Mouse (Mus musculus) forebrain, embryonic 13.5 days (tissue): ENCODE measurements around the gene Pnpla6. TPM values are rescaled to one million over a fixed set of nuclear protein-coding genes. Genes with fewer than 3 reads are reported as not detected.

Experiments
- ATAC-seq: fragments of 200-750 bp; cut with Nextera tagmentation; 2 replicates; pipeline ENCODE4 v1.8.0; 2017
- H3K27ac ChIP-seq: fragments of 300-500 bp; sonication (generic); 2 replicates; pipeline ENCODE4 v1.5.1; 2015; ENCODE audit warnings: inconsistent platforms, mild to moderate bottlenecking, moderate library complexity
- H3K27me3 ChIP-seq: fragments of 300-500 bp; sonication (generic); 2 replicates; pipeline ENCODE4 v1.6.1; 2015; ENCODE audit warnings: mild to moderate bottlenecking, inconsistent platforms
- H3K36me3 ChIP-seq: fragments of 300-500 bp; sonication (generic); 2 replicates; pipeline ENCODE4 v1.6.1; 2015; ENCODE audit warnings: mild to moderate bottlenecking, inconsistent platforms; ENCODE audit not compliant: poor library complexity, severe bottlenecking
- H3K4me1 ChIP-seq: fragments of 300-500 bp; sonication (generic); 2 replicates; pipeline ENCODE4 v1.6.1; 2015; ENCODE audit warnings: inconsistent platforms
- H3K4me2 ChIP-seq: fragments of 300-500 bp; sonication (generic); 2 replicates; pipeline ENCODE4 v1.6.1; 2015; ENCODE audit warnings: inconsistent platforms, mild to moderate bottlenecking, moderate library complexity
- H3K4me3 ChIP-seq: fragments of 300-500 bp; sonication (generic); 2 replicates; pipeline ENCODE4 v1.5.1; 2015; ENCODE audit warnings: mild to moderate bottlenecking, inconsistent platforms
- H3K9ac ChIP-seq: fragments of 300-500 bp; sonication (generic); 2 replicates; pipeline ENCODE4 v1.6.1; 2015; ENCODE audit warnings: mild to moderate bottlenecking, inconsistent platforms
- H3K9me3 ChIP-seq: fragments of 300-500 bp; sonication (generic); replicated peaks from 2 replicates; pipeline ENCODE4 v1.6.1; 2016; ENCODE audit warnings: inconsistent platforms
- WGBS: fragments of 180-500 bp; shearing (Covaris S2); methylation state at CpG from one replicate; pipeline ENCODE4 v1.1.7; 2015; 5-methylcytosine and 5-hydroxymethylcytosine counted together
- polyA plus RNA-seq: library from polyadenylated mRNA; unstranded; fragments of >200 nt; fragmentation: Nextera tagmentation; extraction: Ambion mirVana; gene quantifications from 2 replicates; pipeline ENCODE4 v1.2.1, GENCODE M21; 2015

The Pnpla6 gene
- polyA plus RNA-seq, result 20.3 and 23.8 TPM in 2 replicates

GRCm38 (mm10) chr8:3515260-3515671, at the start of gene Pnpla6:
Pnpla6 (plus strand) TSS chr8:3515384.
- H3K9ac ChIP-seq, result peak within 1 kb of the TSS; percentile 75
- 1% methylated on average over 25 of the region's 25 CpGs for WGBS
- H3K4me1 ChIP-seq, result peaks cover 13% of the 10 kb centered on the region
- no peaks in the 10 kb centered on the region for H3K9me3 ChIP-seq
- peak within 1 kb of the TSS; percentile 64 for H3K27ac ChIP-seq
- peak within 1 kb of the TSS; percentile 60 for H3K4me3 ChIP-seq
- no peaks in the 10 kb centered on the region for H3K27me3 ChIP-seq
- H3K4me2 ChIP-seq, result peak within 1 kb of the TSS; percentile 98
- peak; percentile 78 for ATAC-seq
- peaks cover 42% of the 10 kb centered on the region for H3K36me3 ChIP-seq

GRCm38 (mm10) chr8:3467006-3467885, 47.9 kb upstream of the Pnpla6 start, which contains the start of gene Pex11g:
Pex11g (minus strand) TSS chr8:3467680.
- no peaks in the 10 kb centered on the region for H3K27me3 ChIP-seq
- H3K9me3 ChIP-seq, result no peaks in the 10 kb centered on the region
- H3K4me1 ChIP-seq, result peaks cover 12% of the 10 kb centered on the region
- peak within 1 kb of the TSS; percentile 57; the same call in 1 of the 2 replicates for H3K27ac ChIP-seq
- 9% methylated on average over 32 of the region's 32 CpGs for WGBS
- peak; percentile 92 for ATAC-seq
- H3K4me2 ChIP-seq, result peak within 1 kb of the TSS; percentile 62
- peak within 1 kb of the TSS; percentile 55 for H3K9ac ChIP-seq
- peak within 1 kb of the TSS; percentile 41 for H3K4me3 ChIP-seq
- H3K36me3 ChIP-seq, result no peaks in the 10 kb centered on the region

- WGBS, result 54% methylated on average over 9 of the region's 9 CpGs
- Histone ChIP-seq H3K9me3 (no peaks in the 10 kb centered on the region), H3K4me3 (peak overlapping the region; percentile 41), H3K27me3 (no peaks in the 10 kb centered on the region), H3K4me1 (peaks cover 12% of the 10 kb centered on the region), H3K9ac (peak overlapping the region; percentile 55), H3K36me3 (no peaks in the 10 kb centered on the region), H3K27ac (peak overlapping the region; percentile 57; the same call in 1 of the 2 replicates), H3K4me2 (peak overlapping the region; percentile 62)
- ATAC-seq, result peak; percentile 26
Measured at GRCm38 (mm10) chr8:3467886-3468545, 47.2 kb upstream of the Pnpla6 start.

GRCm38 (mm10) chr8:3468838-3469237, 46.3 kb upstream of the Pnpla6 start:
- H3K9ac ChIP-seq, result no peak overlapping the region
- peaks cover 12% of the 10 kb centered on the region for H3K4me1 ChIP-seq
- no peaks in the 10 kb centered on the region for H3K36me3 ChIP-seq
- no peak for ATAC-seq
- H3K4me3 ChIP-seq, result no peak overlapping the region
- no peak overlapping the region for H3K4me2 ChIP-seq
- H3K27ac ChIP-seq, result no peak overlapping the region
- no peaks in the 10 kb centered on the region for H3K27me3 ChIP-seq
- no peaks in the 10 kb centered on the region for H3K9me3 ChIP-seq
- 100% methylated on average over 1 of the region's 1 CpGs for WGBS

GRCm38 (mm10) chr8:3470562-3470961, 44.6 kb upstream of the Pnpla6 start, which contains the start of gene Tex45:
Tex45 (plus strand) TSS chr8:3470862.
- Histone ChIP-seq H3K4me1 (peaks cover 12% of the 10 kb centered on the region), H3K9ac (no peak within 1 kb of the TSS), H3K9me3 (no peaks in the 10 kb centered on the region), H3K4me2 (no peak within 1 kb of the TSS), H3K4me3 (no peak within 1 kb of the TSS), H3K27ac (no peak within 1 kb of the TSS), H3K27me3 (peaks cover 5% of the 10 kb centered on the region), H3K36me3 (no peaks in the 10 kb centered on the region)
- ATAC-seq, result no peak

- 35% methylated on average over 37 of the region's 37 CpGs for WGBS
- peak overlapping the region; percentile 27 for H3K4me3 ChIP-seq
- H3K27me3 ChIP-seq, result peaks cover 13% of the 10 kb centered on the region
- no peaks in the 10 kb centered on the region; the same call in 1 of the 2 replicates for H3K4me1 ChIP-seq
- H3K4me2 ChIP-seq, result peak overlapping the region; percentile 52
- no peaks in the 10 kb centered on the region for H3K9me3 ChIP-seq
- peak; percentile 63 for ATAC-seq
- peak overlapping the region; percentile 17; the same call in 1 of the 2 replicates for H3K9ac ChIP-seq
- H3K27ac ChIP-seq, result no peak overlapping the region
- H3K36me3 ChIP-seq, result no peaks in the 10 kb centered on the region
Measured at GRCm38 (mm10) chr8:3475715-3476429, 39.3 kb upstream of the Pnpla6 start.

- no peak for ATAC-seq
- no peak overlapping the region for H3K4me3 ChIP-seq
- no peaks in the 10 kb centered on the region; the same call in 1 of the 2 replicates for H3K4me1 ChIP-seq
- no peaks in the 10 kb centered on the region for H3K9me3 ChIP-seq
- H3K4me2 ChIP-seq, result no peak overlapping the region
- no peak overlapping the region for H3K27ac ChIP-seq
- no peaks in the 10 kb centered on the region for H3K36me3 ChIP-seq
- H3K27me3 ChIP-seq, result peaks cover 11% of the 10 kb centered on the region
- 71% methylated on average over 4 of the region's 4 CpGs for WGBS
- H3K9ac ChIP-seq, result no peak overlapping the region
Measured at GRCm38 (mm10) chr8:3480221-3480785, 34.9 kb upstream of the Pnpla6 start.

- H3K4me2 ChIP-seq, result no peak overlapping the region
- H3K27me3 ChIP-seq, result no peaks in the 10 kb centered on the region; the same call in 1 of the 2 replicates
- no peaks in the 10 kb centered on the region for H3K36me3 ChIP-seq
- H3K9ac ChIP-seq, result no peak overlapping the region
- no peak overlapping the region for H3K27ac ChIP-seq
- WGBS, result 61% methylated on average over 5 of the region's 5 CpGs
- no peak overlapping the region for H3K4me3 ChIP-seq
- no peak for ATAC-seq
- H3K9me3 ChIP-seq, result no peaks in the 10 kb centered on the region
- H3K4me1 ChIP-seq, result no peaks in the 10 kb centered on the region
Measured at GRCm38 (mm10) chr8:3481605-3482004, 33.6 kb upstream of the Pnpla6 start.

- Histone ChIP-seq H3K4me3 (no peak overlapping the region), H3K27me3 (no peaks in the 10 kb centered on the region)
- whole genome bisulfite sequencing, result 89% methylated on average over 22 of the region's 22 CpGs
Measured at GRCm38 (mm10) chr8:3482240-3482740, 32.9 kb upstream of the Pnpla6 start.

GRCm38 (mm10) chr8:3483546-3483945, 31.6 kb upstream of the Pnpla6 start:
- no peak overlapping the region for H3K9ac ChIP-seq
- 84% methylated on average over 7 of the region's 7 CpGs for WGBS
- H3K27me3 ChIP-seq, result no peaks in the 10 kb centered on the region
- H3K4me3 ChIP-seq, result no peak overlapping the region
- no peaks in the 10 kb centered on the region for H3K36me3 ChIP-seq
- no peaks in the 10 kb centered on the region for H3K4me1 ChIP-seq
- no peak for ATAC-seq
- H3K4me2 ChIP-seq, result no peak overlapping the region
- H3K9me3 ChIP-seq, result no peaks in the 10 kb centered on the region
- no peak overlapping the region for H3K27ac ChIP-seq

More at GRCm38 (mm10) chr8:3482240-3482740, 32.9 kb upstream of the Pnpla6 start:
- no peaks in the 10 kb centered on the region for H3K9me3 ChIP-seq
- no peak overlapping the region for H3K4me2 ChIP-seq
- no peak overlapping the region for H3K27ac ChIP-seq
- no peaks in the 10 kb centered on the region for H3K4me1 ChIP-seq
- no peak for ATAC-seq
- no peaks in the 10 kb centered on the region for H3K36me3 ChIP-seq
- H3K9ac ChIP-seq, result no peak overlapping the region

GRCm38 (mm10) chr8:3485192-3485591, 30.0 kb upstream of the Pnpla6 start:
- no peaks in the 10 kb centered on the region for H3K27me3 ChIP-seq
- H3K9ac ChIP-seq, result no peak overlapping the region
- no peak overlapping the region for H3K4me2 ChIP-seq
- no peak overlapping the region for H3K4me3 ChIP-seq
- H3K4me1 ChIP-seq, result no peaks in the 10 kb centered on the region
- no peaks in the 10 kb centered on the region for H3K9me3 ChIP-seq
- no peak overlapping the region for H3K27ac ChIP-seq
- WGBS, result 24% methylated on average over 5 of the region's 5 CpGs
- no peaks in the 10 kb centered on the region for H3K36me3 ChIP-seq
- ATAC-seq, result no peak
